Mouse (Mus musculus) ZHBTc4 (cell line): ENCODE data around the gene Rbms2.
"Not testable (repeated sequence)": the region's sequence is repeated elsewhere in the genome, so short reads cannot be mapped to it uniquely, and the experiment has no call there.

ENCODE experiments used
- DNase-seq: peaks from one replicate; pipeline ENCODE4 v3.0.0-alpha.2; 2011; ENCODE audit warnings: low read depth, low spot score

Gene Rbms2

DNA sequence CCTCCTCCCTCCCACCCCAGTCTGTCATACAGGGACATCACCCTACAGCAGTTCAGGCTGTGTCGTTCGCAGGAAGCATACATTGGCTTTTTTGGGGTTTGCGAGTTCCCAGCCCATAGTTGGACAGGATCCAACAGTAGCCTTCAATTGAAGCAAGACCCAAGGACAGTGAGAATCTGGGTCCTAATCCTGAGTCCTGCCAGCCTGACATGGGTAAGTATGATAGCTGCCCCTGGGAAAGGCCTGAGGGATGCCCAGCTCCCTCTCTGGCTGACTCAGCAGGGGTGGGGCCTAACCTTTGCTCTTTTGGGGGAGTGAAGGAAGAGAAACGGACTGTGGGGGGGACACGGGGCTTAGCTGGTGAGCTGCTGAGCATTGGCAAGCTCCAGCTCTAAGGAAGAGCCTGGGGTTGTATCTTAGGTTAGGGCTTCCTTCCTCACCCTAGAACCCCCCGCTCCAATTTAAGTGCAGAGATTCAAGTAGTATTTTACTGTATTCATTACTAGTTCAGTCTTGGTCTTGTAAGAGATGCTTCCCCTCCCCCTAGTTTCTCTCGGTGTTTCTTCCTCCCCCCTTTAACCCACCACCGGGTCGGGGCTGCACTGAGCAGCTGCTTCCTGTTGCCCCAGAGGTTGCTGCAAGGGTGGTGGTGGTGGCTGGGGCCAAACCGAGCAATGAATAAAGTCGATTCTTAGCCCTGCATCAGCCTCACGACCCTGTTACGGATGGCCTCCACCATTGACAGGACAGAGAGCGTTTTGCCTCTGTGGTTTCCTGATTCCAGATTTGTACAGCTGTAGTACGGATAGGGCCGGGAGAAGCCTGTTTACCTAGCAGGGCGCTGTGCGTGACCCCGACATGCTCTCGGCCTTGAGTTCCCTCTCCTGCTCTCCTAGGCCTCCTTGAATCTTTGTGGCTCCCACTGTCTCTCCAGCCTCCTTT lies 88.3 kb downstream of the Rbms2 start, which contains the start of gene Baz2a:
Gene Baz2a (plus strand): TSS at position 14 of the 942 bp plus-strand sequence.
- no peak for DNase-seq

DNA sequence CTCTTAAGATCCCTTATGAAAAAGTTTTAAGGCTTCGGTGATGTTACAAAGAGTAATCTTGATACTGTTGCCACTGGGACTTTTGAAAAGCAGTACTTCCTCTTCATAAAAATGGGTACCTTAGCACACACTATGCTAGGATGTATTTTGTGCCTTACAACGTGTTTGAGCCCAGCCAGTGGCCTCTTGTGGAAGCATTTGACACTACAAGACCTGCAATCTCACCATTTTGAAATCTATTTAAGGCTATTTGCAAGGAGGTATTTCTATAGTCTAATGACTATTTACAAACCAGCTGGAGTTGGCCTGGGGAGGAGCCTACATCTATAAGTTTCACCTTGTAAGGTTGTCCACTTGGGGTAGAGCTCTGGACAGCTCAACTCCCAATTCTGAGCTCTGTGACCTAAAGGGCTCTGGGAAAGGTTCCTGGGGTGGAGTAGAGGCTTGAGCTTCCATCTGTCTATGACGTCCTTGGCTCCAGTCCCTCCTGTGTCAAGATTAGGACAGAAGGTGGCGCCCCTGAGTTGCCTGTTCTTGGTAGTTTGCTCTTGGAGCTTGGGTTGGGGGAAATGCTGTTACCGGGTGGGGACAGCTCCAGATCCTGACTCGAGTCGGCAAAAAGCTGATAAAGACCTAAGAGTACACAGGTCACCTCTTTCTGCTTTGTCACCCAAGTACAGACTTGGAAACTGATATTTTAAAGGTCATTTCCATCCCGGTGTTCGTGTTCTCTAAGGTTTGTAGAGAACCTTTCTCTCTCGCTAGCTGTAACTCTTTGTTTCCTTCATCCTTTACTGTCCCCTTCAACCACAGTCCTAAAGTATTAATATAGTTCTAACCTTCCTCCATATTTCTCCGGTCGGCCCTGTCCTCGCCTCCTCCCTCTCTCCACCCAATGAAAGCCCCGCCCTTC lies 89.2 kb downstream of the Rbms2 start:
- peak; percentile 95 for DNase-seq

DNA sequence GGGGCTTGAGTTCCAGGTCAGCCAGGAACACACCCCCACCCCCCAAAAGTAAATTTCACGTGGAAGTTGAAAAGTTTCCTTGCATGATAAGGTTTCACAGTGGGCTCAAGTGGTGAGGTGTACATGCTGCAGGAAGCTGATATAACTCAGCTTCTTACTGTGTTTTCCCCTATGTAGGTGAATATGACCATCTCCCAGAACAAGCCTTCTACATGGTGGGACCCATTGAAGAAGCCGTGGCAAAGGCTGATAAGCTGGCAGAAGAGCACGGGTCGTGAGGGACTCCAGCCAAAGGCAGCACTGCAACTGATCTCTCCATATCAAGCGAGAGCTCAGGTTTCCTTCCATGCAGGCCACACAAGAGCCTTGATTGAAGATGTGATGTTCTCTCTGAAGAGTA lies 90.3 kb downstream of the Rbms2 start:
- no peak for DNase-seq

DNA sequence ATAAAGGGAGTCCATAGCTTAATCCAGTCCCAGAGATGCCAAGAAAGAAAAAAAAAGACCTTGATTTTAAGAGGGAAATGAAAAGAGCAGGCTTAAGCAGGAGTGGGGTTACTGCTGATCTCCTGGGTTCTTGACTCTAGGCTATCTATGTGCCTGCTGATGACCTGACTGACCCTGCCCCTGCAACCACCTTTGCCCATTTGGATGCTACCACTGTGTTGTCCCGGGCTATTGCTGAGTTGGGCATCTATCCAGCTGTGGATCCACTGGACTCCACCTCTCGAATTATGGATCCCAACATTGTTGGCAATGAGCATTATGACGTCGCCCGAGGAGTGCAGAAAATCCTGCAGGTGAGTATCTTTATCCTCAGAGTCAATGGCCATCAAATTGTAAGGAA lies 91.9 kb downstream of the Rbms2 start:
- no peak for DNase-seq

DNA sequence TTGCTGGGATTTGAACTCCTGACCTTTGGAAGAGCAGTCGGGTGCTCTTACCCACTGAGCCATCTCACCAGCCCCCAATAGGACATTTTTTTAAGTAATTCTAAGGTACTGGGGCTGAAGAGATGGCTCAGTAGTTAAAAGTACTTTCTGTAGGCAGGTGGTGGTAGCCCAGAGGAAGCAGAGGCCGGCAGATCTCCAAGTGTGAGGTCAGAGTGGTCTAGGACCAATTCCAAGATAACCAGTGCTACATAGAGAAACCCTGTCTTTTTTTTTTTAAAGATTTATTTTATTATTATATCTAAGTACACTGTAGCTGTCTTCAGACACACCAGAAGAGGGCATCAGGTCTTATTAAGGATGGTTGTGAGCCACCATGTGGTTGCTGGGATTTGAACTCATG lies 92.9 kb downstream of the Rbms2 start:
- DNase-seq: not testable (repeated sequence)

DNA sequence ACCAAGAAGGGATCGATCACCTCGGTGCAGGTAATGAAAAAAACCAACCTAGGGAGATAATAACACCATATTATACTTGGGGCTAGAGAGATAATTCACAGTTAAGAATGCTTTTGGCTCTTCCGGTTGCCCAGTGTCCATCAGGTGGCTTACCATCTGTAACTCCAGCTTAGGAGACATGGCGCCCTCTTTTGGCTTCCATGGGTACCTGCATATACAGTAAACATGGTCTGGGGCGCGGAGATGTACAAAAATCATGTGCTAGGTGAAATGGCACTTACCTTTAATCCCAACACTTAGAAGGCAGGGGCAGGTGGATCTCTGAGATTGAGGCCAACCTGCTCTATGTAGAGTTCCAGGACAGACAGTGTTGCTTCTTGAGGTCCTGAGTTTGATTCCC lies 93.7 kb downstream of the Rbms2 start:
- DNase-seq: peak; percentile 85

DNA sequence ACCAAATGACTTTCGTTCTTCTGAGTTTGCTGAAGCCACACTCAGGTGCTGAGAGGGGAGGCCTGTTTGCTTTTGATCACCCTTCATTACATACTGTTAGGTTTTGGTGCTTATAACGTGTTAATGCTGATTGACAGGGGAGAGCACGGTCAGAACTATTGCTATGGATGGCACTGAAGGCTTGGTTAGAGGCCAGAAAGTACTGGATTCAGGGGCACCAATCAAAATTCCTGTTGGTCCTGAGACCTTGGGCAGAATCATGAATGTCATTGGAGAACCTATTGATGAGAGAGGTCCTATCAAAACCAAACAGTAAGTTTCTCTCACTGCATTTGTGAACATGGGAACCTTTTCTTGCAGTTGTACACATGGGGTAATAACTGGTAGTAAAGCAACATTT lies 95.9 kb downstream of the Rbms2 start:
- DNase-seq: peak; percentile 48

DNA sequence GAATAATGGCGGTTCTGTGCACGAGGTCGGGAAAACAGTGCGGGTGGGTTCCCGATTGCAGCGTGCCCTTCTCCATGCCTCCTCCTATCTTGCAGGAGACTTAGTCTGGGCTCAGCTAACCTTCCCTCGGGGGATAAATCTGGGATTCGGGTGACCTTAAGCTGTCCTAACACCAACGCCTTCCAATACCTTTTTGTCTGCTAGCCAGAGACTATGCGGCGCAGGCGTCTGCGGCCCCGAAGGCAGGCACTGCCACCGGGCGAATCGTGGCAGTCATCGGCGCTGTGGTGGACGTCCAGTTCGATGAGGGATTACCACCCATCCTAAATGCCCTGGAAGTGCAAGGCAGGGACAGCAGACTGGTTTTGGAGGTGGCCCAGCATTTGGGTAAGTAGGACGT lies 96.4 kb downstream of the Rbms2 start:
- DNase-seq: no peak

DNA sequence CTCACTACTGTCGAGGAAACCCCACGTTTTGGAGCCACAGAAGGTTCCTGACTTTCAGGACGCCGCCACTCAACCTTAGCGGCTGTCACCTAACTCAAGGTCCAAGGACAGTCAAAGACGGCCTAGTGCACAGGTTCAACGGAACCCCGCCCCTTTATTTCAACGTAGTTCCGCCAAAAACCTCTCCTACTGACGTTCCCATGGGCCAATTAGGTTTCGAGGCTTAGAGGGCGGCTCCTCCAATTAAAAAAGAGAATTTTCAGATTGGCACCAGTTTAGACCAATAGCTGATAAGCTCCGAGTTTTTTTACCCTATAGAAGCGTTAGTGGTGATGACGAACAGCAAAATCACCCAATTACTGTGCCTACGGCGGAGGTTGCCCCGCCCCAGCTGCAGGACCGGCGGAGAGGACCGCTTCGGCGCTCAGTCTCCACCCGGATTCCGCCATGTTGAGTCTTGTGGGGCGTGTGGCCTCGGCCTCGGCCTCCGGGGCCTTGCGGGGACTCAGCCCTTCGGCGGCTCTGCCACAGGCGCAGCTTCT lies 97.1 kb downstream of the Rbms2 start, which contains the start of gene Atp5b:
Gene Atp5b (plus strand): TSS at position 394 of the 542 bp plus-strand sequence.
- peak; percentile 99 for DNase-seq

DNA sequence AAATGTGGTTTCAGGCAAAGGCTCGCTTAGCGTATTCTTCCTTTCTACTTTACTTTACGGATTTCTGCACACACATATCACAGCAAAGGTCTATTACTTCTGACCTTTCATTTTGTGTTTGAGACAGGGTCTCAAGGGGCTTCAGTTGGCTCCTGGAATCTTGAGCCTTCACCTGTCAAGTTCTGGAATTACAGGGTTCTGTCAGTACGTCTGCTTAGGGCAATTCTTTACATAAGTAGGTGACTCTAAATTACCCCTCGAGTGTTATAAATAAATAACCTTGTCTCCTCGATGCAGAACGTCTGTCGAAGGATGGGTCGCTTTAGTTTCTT lies 97.7 kb downstream of the Rbms2 start:
- DNase-seq: no peak

DNA sequence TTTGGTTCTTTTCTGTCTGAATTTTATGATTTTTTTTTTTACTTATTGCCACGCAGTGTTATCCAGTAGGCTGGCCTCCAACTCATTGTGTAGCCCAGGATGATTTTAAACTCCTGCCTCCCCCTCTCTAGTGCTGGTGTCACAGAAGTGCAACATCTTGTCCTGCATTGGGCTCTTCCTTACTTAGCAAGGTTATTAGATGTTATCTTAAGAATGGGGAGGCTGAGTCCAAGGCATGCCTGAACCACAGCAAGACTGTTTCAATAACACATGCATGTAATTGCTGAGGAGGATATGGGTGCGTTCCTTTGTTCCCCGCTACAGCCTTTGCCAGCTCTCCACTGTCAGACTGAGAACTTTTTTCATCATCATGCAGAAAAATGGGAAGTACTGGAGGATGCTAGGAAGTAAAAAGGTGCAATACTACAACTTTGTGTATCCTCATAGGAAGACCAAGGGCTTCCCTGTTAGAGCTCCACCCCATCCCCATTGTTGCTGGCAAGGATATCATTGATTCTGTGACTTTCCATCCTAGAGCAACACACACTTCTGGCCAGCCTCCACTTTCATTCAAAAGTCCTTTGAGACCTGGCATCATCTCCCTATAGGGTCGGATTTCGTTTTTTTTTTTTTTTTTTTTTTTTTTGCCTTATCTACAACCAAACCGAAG lies 98.2 kb downstream of the Rbms2 start:
- DNase-seq: no peak
